Mouse (Mus musculus) C2C12 (cell line): Measurements from ENCODE around the gene Erbb4. TPM values are rescaled to one million over a fixed set of nuclear protein-coding genes. Genes with fewer than 3 reads are reported as not detected.

ENCODE experiments used
- H3K27me3 ChIP-seq: one replicate; pipeline ENCODE4 v1.6.1; 2011; ENCODE audit not compliant: control insufficient read depth, insufficient read depth, insufficient read length
- H3K36me3 ChIP-seq: one replicate; pipeline ENCODE4 v1.6.1; 2011; ENCODE audit not compliant: control insufficient read depth, insufficient read depth
- H3K4me3 ChIP-seq: one replicate; pipeline ENCODE4 v1.5.1; 2011; ENCODE audit warnings: mild to moderate bottlenecking, control low read depth; ENCODE audit not compliant: poor library complexity, insufficient read depth, severe bottlenecking
- H3K79me2 ChIP-seq: one replicate; pipeline ENCODE4 v1.6.1; 2011; ENCODE audit not compliant: control insufficient read depth, insufficient read depth
- H3K79me3 ChIP-seq: one replicate; pipeline ENCODE4 v1.6.1; 2011; ENCODE audit warnings: low read depth, control low read depth
- H3ac ChIP-seq: one replicate; pipeline ENCODE3; 2011; ENCODE audit warnings: low read depth; ENCODE audit not compliant: control insufficient read depth, insufficient read length
- CEBPB ChIP-seq: IDR thresholded peaks from one replicate; pipeline ENCODE4 v1.6.1; 2011; ENCODE audit warnings: low read depth, mild to moderate bottlenecking, control low read depth, moderate library complexity
- CTCF ChIP-seq: IDR thresholded peaks from one replicate; pipeline ENCODE4 v1.5.1; 2011; ENCODE audit not compliant: control insufficient read depth, insufficient read depth, insufficient read length
- FOSL1 ChIP-seq: IDR thresholded peaks from one replicate; pipeline ENCODE4 v1.8.0; 2011; ENCODE audit warnings: mild to moderate bottlenecking, low read length; ENCODE audit not compliant: poor library complexity, insufficient read depth, severe bottlenecking
- MAX ChIP-seq: IDR thresholded peaks from one replicate; pipeline ENCODE4 v1.6.1; 2011; ENCODE audit warnings: mild to moderate bottlenecking, control low read depth
- MYOD1 ChIP-seq: IDR thresholded peaks from one replicate; pipeline ENCODE4 v1.6.1; 2011; ENCODE audit warnings: low read depth; ENCODE audit not compliant: control insufficient read depth, insufficient read length
- MYOG ChIP-seq: IDR thresholded peaks from one replicate; pipeline ENCODE4 v1.6.1; 2011; ENCODE audit not compliant: control insufficient read depth, insufficient read length; ENCODE audit errors: extremely low read depth
- USF1 ChIP-seq: IDR thresholded peaks from one replicate; pipeline ENCODE4 v1.6.1; 2011; ENCODE audit warnings: low read depth, mild to moderate bottlenecking, control low read depth, moderate library complexity
- polyA plus RNA-seq: library from polyadenylated mRNA; unstranded; fragments of >200 nt; fragmentation: generic; extraction: Trizol; gene quantifications from one replicate; pipeline ENCODE4 v1.2.1, GENCODE M21; 2012; ENCODE audit warnings: missing spikeins

Erbb4 gene
- polyA plus RNA-seq, 1 experiment: not detected

GRCm38 (mm10) chr1:69085753-69086152, 22.1 kb downstream of the Erbb4 start:
- H3K27me3 ChIP-seq: no peaks in the 10 kb centered on the region
- TF ChIP-seq MAX: no peak
- no peak for TF ChIP-seq CEBPB
- no peak for TF ChIP-seq MYOD1
- no peak for TF ChIP-seq USF1
- no peak for TF ChIP-seq MYOG
- no peak for TF ChIP-seq CTCF
- no peak for TF ChIP-seq FOSL1
- no peak overlapping the region for H3K4me3 ChIP-seq
- no peaks in the 10 kb centered on the region for H3K79me2 ChIP-seq
- no peaks in the 10 kb centered on the region for H3K36me3 ChIP-seq
- H3ac ChIP-seq: no peak overlapping the region
- H3K79me3 ChIP-seq: no peaks in the 10 kb centered on the region

DNA sequence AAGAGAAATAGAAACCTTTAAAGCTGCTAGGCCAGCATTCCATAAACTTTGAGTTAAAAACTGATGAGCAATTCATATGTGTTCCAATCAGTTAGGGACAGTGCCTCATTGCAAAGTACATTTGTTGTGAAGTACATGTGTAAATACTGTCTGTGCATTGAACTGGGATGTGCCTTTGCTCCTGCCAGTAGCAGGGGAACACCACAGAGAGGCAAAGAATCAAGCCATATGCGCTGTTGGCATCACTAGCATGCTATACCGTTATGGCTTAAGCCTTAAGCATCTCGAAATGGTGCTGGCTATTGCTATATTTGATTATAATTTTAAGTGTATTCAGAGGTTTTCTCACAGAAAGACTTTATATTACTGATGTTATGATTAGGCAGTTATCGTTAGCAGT, 58.9 kb downstream of the Erbb4 start:
- H3K79me3 ChIP-seq: no peaks in the 10 kb centered on the region
- no peaks in the 10 kb centered on the region for H3K27me3 ChIP-seq
- TF ChIP-seq CEBPB (no peak), MYOG (no peak), USF1 (no peak), MYOD1 (no peak), MAX (no peak), FOSL1 (no peak), CTCF (no peak)
- H3K79me2 ChIP-seq: no peaks in the 10 kb centered on the region
- no peak overlapping the region for H3K4me3 ChIP-seq
- no peak overlapping the region for H3ac ChIP-seq
- H3K36me3 ChIP-seq: no peaks in the 10 kb centered on the region

GRCm38 (mm10) chr1:69046228-69046978, 61.5 kb downstream of the Erbb4 start:
- no peaks in the 10 kb centered on the region for H3K79me3 ChIP-seq
- H3K36me3 ChIP-seq: no peaks in the 10 kb centered on the region
- TF ChIP-seq MYOG (no peak), CEBPB (no peak), MYOD1 (no peak)
- H3K4me3 ChIP-seq: no peak overlapping the region
- no peak overlapping the region for H3ac ChIP-seq
- no peaks in the 10 kb centered on the region for H3K27me3 ChIP-seq
- H3K79me2 ChIP-seq: no peaks in the 10 kb centered on the region

- H3K79me2 ChIP-seq: no peaks in the 10 kb centered on the region
- no peak overlapping the region for H3ac ChIP-seq
- no peaks in the 10 kb centered on the region for H3K36me3 ChIP-seq
- H3K27me3 ChIP-seq: no peaks in the 10 kb centered on the region
- H3K4me3 ChIP-seq: no peak overlapping the region
- TF ChIP-seq CEBPB (no peak), MYOG (no peak), MYOD1 (no peak), MAX (no peak), FOSL1 (no peak), CTCF (no peak), USF1 (no peak)
- H3K79me3 ChIP-seq: no peaks in the 10 kb centered on the region
These were observed 80.0 kb downstream of the Erbb4 start for GRCm38 (mm10) chr1:69027816-69028215.

- TF ChIP-seq CTCF: no peak
- TF ChIP-seq USF1: no peak
- no peak for TF ChIP-seq CEBPB
- TF ChIP-seq MYOD1: no peak
- no peak for TF ChIP-seq MYOG
- no peak for TF ChIP-seq MAX
- no peak for TF ChIP-seq FOSL1
- no peaks in the 10 kb centered on the region for H3K79me3 ChIP-seq
- no peaks in the 10 kb centered on the region for H3K79me2 ChIP-seq
- H3K36me3 ChIP-seq: no peaks in the 10 kb centered on the region
- no peaks in the 10 kb centered on the region for H3K27me3 ChIP-seq
- H3K4me3 ChIP-seq: no peak overlapping the region
- no peak overlapping the region for H3ac ChIP-seq
These were observed 83.0 kb downstream of the Erbb4 start for GRCm38 (mm10) chr1:69024858-69025257.

- TF ChIP-seq MYOD1: no peak
- Histone ChIP-seq H3K79me3 (no peaks in the 10 kb centered on the region), H3K4me3 (no peak overlapping the region), H3K79me2 (no peaks in the 10 kb centered on the region), H3K36me3 (no peaks in the 10 kb centered on the region), H3ac (no peak overlapping the region), H3K27me3 (no peaks in the 10 kb centered on the region)
These were observed 84.5 kb downstream of the Erbb4 start for GRCm38 (mm10) chr1:69023157-69023925.
